Mouse (Mus musculus) forebrain, embryonic 12.5 days (tissue): Measurements from ENCODE around the gene Tom1l1. TPM values are rescaled to one million over a fixed set of nuclear protein-coding genes. Genes with fewer than 3 reads are reported as not detected.

Source experiments
- ATAC-seq: fragments of 200-750 bp; cut with Nextera tagmentation; 2 replicates; pipeline ENCODE4 v1.8.0; 2017; ENCODE audit warnings: moderate TSS enrichment; ENCODE audit not compliant: low FRiP score
- H3K27ac ChIP-seq: fragments of 300-500 bp; sonication (generic); 2 replicates; pipeline ENCODE4 v1.5.1; 2016; ENCODE audit warnings: mild to moderate bottlenecking
- H3K27me3 ChIP-seq: fragments of 300-500 bp; sonication (generic); 2 replicates; pipeline ENCODE4 v1.6.1; 2016; ENCODE audit warnings: mild to moderate bottlenecking
- H3K36me3 ChIP-seq: fragments of 300-500 bp; sonication (generic); replicated peaks from 2 replicates; pipeline ENCODE4 v1.6.1; 2016; ENCODE audit warnings: mild to moderate bottlenecking
- H3K4me1 ChIP-seq: fragments of 300-500 bp; sonication (generic); 2 replicates; pipeline ENCODE4 v1.6.1; 2016
- H3K4me2 ChIP-seq: fragments of 300-500 bp; sonication (generic); 2 replicates; pipeline ENCODE4 v1.6.1; 2016; ENCODE audit warnings: mild to moderate bottlenecking, moderate library complexity
- H3K4me3 ChIP-seq: fragments of 300-500 bp; sonication (generic); replicated peaks from 2 replicates; pipeline ENCODE4 v1.5.1; 2016; ENCODE audit warnings: mild to moderate bottlenecking
- H3K9ac ChIP-seq: fragments of 300-500 bp; sonication (generic); 2 replicates; pipeline ENCODE4 v1.6.1; 2016; ENCODE audit warnings: mild to moderate bottlenecking
- H3K9me3 ChIP-seq: fragments of 300-500 bp; sonication (generic); 2 replicates; pipeline ENCODE4 v1.6.1; 2016
- WGBS: fragments of 180-500 bp; shearing (Covaris S2); methylation state at CpG from one replicate; pipeline ENCODE4 v1.1.7; 2016; 5-methylcytosine and 5-hydroxymethylcytosine counted together
- polyA plus RNA-seq: library from polyadenylated mRNA; unstranded; fragments of >200 nt; fragmentation: Nextera tagmentation; extraction: Ambion mirVana; gene quantifications from 2 replicates; pipeline ENCODE4 v1.2.1, GENCODE M21; 2016

The Tom1l1 gene
- polyA plus RNA-seq, 1 experiment from 2014 or later = 18.1 TPM

- Histone ChIP-seq H3K4me3 (no peak overlapping the region), H3K9ac (no peak overlapping the region), H3K27me3 (no peaks in the 10 kb centered on the region), H3K9me3 (no peaks in the 10 kb centered on the region), H3K27ac (peak overlapping the region; percentile 66), H3K4me1 (peaks cover 31% of the 10 kb centered on the region), H3K4me2 (no peak overlapping the region), H3K36me3 (peaks cover 3% of the 10 kb centered on the region; the same call in 1 of the 2 replicates)
- 3% methylated on average over 6 of the region's 6 CpGs for WGBS
- peak; percentile 62 for ATAC-seq
Measured at GRCm38 (mm10) chr11:90665161-90665560, 23.0 kb downstream of the Tom1l1 start.

- peak overlapping the region; percentile 66 for H3K27ac ChIP-seq
Measured at GRCm38 (mm10) chr11:90664345-90664986, 23.7 kb downstream of the Tom1l1 start.

GRCm38 (mm10) chr11:90663618-90664297 is 24.4 kb downstream of the Tom1l1 start:
- Histone ChIP-seq H3K9me3 (no peaks in the 10 kb centered on the region), H3K4me3 (no peak overlapping the region), H3K4me1 (peaks cover 31% of the 10 kb centered on the region), H3K36me3 (0 out of 2 replicates have a peak, but pooled peaks cover 3% of the 10 kb centered on the region), H3K27ac (peak overlapping the region; percentile 66), H3K9ac (no peak overlapping the region), H3K27me3 (no peaks in the 10 kb centered on the region), H3K4me2 (peak overlapping the region; percentile 9; the same call in 1 of the 2 replicates)
- WGBS = 16% methylated on average over 5 of the region's 5 CpGs
- ATAC-seq = peak; percentile 65; the same call in 1 of the 2 replicates

More at GRCm38 (mm10) chr11:90664345-90664986, 23.7 kb downstream of the Tom1l1 start:
- H3K36me3 ChIP-seq = peaks cover 3% of the 10 kb centered on the region; the same call in 1 of the 2 replicates
- no peak overlapping the region for H3K4me3 ChIP-seq
- H3K4me1 ChIP-seq = peaks cover 31% of the 10 kb centered on the region
- WGBS = 22% methylated on average over 8 of the region's 8 CpGs
- ATAC-seq = no peak
- H3K9ac ChIP-seq = no peak overlapping the region
- H3K27me3 ChIP-seq = no peaks in the 10 kb centered on the region
- no peaks in the 10 kb centered on the region for H3K9me3 ChIP-seq
- peak overlapping the region; percentile 9 for H3K4me2 ChIP-seq

- Histone ChIP-seq H3K36me3 (0 out of 2 replicates have a peak, but pooled peaks cover 3% of the 10 kb centered on the region), H3K9ac (no peak overlapping the region), H3K27ac (no peak overlapping the region), H3K4me1 (peaks cover 31% of the 10 kb centered on the region), H3K4me3 (no peak overlapping the region), H3K27me3 (no peaks in the 10 kb centered on the region), H3K9me3 (no peaks in the 10 kb centered on the region), H3K4me2 (no peak overlapping the region)
- ATAC-seq = no peak
- 72% methylated on average over 3 of the region's 3 CpGs for WGBS
Measured at GRCm38 (mm10) chr11:90663052-90663451, 25.1 kb downstream of the Tom1l1 start.

GRCm38 (mm10) chr11:90660662-90661061 is 27.5 kb downstream of the Tom1l1 start:
- Histone ChIP-seq H3K4me1 (peaks cover 27% of the 10 kb centered on the region), H3K4me2 (no peak overlapping the region), H3K27ac (no peak overlapping the region), H3K27me3 (no peaks in the 10 kb centered on the region), H3K36me3 (peaks cover 7% of the 10 kb centered on the region; the same call in 1 of the 2 replicates), H3K4me3 (no peak overlapping the region), H3K9ac (no peak overlapping the region), H3K9me3 (no peaks in the 10 kb centered on the region)
- 85% methylated on average over 4 of the region's 4 CpGs for WGBS
- no peak for ATAC-seq

- Histone ChIP-seq H3K4me3 (no peak overlapping the region), H3K27me3 (no peaks in the 10 kb centered on the region), H3K27ac (no peak overlapping the region), H3K9me3 (no peaks in the 10 kb centered on the region), H3K4me1 (no peaks in the 10 kb centered on the region; the same call in 1 of the 2 replicates), H3K4me2 (no peak overlapping the region), H3K9ac (no peak overlapping the region), H3K36me3 (peaks cover 11% of the 10 kb centered on the region; the same call in 1 of the 2 replicates)
- 86% methylated on average over 12 of the region's 12 CpGs for WGBS
- ATAC-seq = no peak
Measured at GRCm38 (mm10) chr11:90657527-90657926, 30.6 kb downstream of the Tom1l1 start.

- WGBS = 93% methylated on average over 4 of the region's 4 CpGs
- H3K36me3 ChIP-seq = peaks cover 30% of the 10 kb centered on the region
Measured at GRCm38 (mm10) chr11:90652603-90653002, 35.6 kb downstream of the Tom1l1 start.

GRCm38 (mm10) chr11:90650231-90650885 is 37.8 kb downstream of the Tom1l1 start:
- Histone ChIP-seq H3K4me3 (no peak overlapping the region), H3K4me2 (no peak overlapping the region), H3K9me3 (no peaks in the 10 kb centered on the region), H3K27ac (no peak overlapping the region), H3K27me3 (no peaks in the 10 kb centered on the region), H3K36me3 (peaks cover 36% of the 10 kb centered on the region), H3K9ac (no peak overlapping the region), H3K4me1 (no peaks in the 10 kb centered on the region)
- no peak for ATAC-seq
- WGBS = 85% methylated on average over 9 of the region's 9 CpGs

More at GRCm38 (mm10) chr11:90652603-90653002, 35.6 kb downstream of the Tom1l1 start:
- ATAC-seq = no peak
- H3K9me3 ChIP-seq = no peaks in the 10 kb centered on the region
- H3K27ac ChIP-seq = no peak overlapping the region
- H3K4me2 ChIP-seq = no peak overlapping the region
- H3K4me3 ChIP-seq = no peak overlapping the region
- no peaks in the 10 kb centered on the region for H3K4me1 ChIP-seq
- no peak overlapping the region for H3K9ac ChIP-seq
- H3K27me3 ChIP-seq = no peaks in the 10 kb centered on the region

GRCm38 (mm10) chr11:90649777-90650176 is 38.4 kb downstream of the Tom1l1 start:
- 95% methylated on average over 6 of the region's 6 CpGs for WGBS
- Histone ChIP-seq H3K9me3 (no peaks in the 10 kb centered on the region), H3K4me1 (no peaks in the 10 kb centered on the region), H3K4me2 (no peak overlapping the region), H3K36me3 (peaks cover 41% of the 10 kb centered on the region), H3K27me3 (no peaks in the 10 kb centered on the region), H3K9ac (no peak overlapping the region), H3K27ac (no peak overlapping the region), H3K4me3 (no peak overlapping the region)
- ATAC-seq = no peak

GRCm38 (mm10) chr11:90638312-90638830 is 49.8 kb downstream of the Tom1l1 start:
- Histone ChIP-seq H3K4me2 (peak overlapping the region; percentile 64), H3K36me3 (peaks cover 17% of the 10 kb centered on the region), H3K4me3 (peak overlapping the region; percentile 98), H3K4me1 (peaks cover 20% of the 10 kb centered on the region), H3K9ac (peak overlapping the region; percentile 97), H3K27me3 (no peaks in the 10 kb centered on the region), H3K9me3 (no peaks in the 10 kb centered on the region), H3K27ac (peak overlapping the region; percentile 94)
- WGBS = under 1% methylated on average over 53 of the region's 54 CpGs
- ATAC-seq = no peak; the same call in 1 of the 2 replicates

- Histone ChIP-seq H3K36me3 (peaks cover 17% of the 10 kb centered on the region), H3K27ac (peak within 1 kb of the TSS; percentile 94), H3K4me1 (peaks cover 20% of the 10 kb centered on the region), H3K27me3 (no peaks in the 10 kb centered on the region), H3K9ac (peak within 1 kb of the TSS; percentile 97), H3K4me2 (peak within 1 kb of the TSS; percentile 64), H3K9me3 (no peaks in the 10 kb centered on the region), H3K4me3 (peak within 1 kb of the TSS; percentile 98)
- WGBS = under 1% methylated on average over 48 of the region's 48 CpGs
- peak; percentile 95 for ATAC-seq
Measured at GRCm38 (mm10) chr11:90637440-90638311, 50.5 kb downstream of the Tom1l1 start, which contains the start of the genes Stxbp4 and Cox11. TSS of gene Stxbp4 (minus strand) at chr11:90638084. TSS of gene Cox11 (plus strand) at chr11:90638173.
